Mouse (Mus musculus): ENCODE data around the gene Satb2.

Satb2 gene

GRCm38 (mm10) chr1:56972950-56973592, 5.4 kb downstream of the Satb2 start:
- DNase-seq (ENCODE audit: low spot score in 2 of 2) = peak; percentile 83 to 89

DNA sequence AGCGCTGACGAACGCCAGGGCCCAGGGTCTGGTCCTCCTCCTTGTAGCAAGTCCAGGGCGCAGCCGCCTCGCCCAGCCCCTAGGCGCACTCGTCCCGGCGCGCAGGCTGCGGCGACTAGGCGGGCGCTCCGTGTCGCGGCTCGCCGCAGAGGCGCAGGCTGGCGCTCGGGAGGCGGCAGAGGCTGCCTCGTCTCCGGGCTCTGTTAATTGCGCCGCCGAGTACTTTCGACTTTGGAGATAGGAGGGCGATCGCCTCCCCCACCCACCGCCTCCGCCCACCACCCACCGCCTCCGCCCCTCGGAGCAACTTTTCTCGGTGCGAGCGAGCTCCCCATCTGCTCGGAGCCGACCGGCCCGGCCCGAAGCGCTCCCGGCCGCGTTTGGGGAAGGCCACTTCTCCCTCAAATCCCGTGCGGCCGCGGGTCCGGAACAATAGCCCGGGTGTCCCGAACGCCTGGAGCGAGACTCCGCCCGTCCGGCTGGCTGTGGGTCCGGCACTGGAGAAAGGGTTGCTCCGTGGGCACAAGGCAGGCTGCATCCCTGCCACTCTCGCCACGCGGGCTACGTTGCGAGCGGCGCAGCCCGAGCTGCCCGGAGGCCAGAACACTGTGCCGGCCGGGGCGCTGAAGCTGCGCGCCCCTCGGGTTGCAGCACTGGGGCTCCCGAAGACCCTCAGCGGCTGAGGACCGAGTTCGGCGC, 6.0 kb downstream of the Satb2 start:
- peak; percentile 18 for DNase-seq (ENCODE audit: low spot score in 2 of 2)

DNA sequence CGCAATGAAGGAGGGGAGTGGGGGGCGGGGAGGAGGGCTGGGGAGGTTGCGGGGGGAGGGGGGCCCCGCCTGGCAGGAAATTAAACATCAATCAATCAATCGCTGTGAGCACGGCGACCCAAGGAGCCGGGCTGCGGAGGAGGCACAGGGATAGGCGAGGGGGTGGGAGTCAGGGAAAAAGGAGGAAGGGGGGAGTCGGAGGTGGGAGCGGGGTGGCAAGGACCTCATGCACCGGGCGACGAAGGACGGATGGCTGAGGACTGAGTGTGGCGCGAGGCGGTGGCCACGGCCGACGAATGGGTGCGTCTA, 6.6 kb downstream of the Satb2 start:
- DNase-seq (ENCODE audit: low spot score in 2 of 2) = no peak

- DNase-seq (ENCODE audit: low spot score in 2 of 2) = no peak
Measured at GRCm38 (mm10) chr1:56971441-56971861, 7.0 kb downstream of the Satb2 start.

DNA sequence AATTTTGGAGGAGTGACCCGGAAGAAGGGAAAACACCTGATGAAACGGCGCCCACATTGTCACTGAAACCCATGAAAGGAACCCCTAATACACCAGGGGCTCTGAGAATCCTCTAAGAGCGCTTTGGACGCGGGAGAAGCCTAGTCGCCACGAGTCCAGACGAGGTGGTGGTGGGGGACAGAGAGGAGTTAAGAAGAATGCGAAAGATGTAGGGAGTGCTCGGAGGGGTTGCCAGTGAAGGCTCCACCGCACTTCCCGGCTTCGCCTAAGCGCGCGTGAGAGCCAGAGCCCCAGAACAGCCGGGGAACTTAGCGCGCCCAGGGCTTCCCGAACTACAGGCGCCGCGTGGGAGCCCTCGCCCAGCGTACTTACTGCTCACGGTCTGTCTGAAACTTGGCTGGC, 7.7 kb downstream of the Satb2 start:
- no peak for DNase-seq (ENCODE audit: low spot score in 2 of 2)

DNA sequence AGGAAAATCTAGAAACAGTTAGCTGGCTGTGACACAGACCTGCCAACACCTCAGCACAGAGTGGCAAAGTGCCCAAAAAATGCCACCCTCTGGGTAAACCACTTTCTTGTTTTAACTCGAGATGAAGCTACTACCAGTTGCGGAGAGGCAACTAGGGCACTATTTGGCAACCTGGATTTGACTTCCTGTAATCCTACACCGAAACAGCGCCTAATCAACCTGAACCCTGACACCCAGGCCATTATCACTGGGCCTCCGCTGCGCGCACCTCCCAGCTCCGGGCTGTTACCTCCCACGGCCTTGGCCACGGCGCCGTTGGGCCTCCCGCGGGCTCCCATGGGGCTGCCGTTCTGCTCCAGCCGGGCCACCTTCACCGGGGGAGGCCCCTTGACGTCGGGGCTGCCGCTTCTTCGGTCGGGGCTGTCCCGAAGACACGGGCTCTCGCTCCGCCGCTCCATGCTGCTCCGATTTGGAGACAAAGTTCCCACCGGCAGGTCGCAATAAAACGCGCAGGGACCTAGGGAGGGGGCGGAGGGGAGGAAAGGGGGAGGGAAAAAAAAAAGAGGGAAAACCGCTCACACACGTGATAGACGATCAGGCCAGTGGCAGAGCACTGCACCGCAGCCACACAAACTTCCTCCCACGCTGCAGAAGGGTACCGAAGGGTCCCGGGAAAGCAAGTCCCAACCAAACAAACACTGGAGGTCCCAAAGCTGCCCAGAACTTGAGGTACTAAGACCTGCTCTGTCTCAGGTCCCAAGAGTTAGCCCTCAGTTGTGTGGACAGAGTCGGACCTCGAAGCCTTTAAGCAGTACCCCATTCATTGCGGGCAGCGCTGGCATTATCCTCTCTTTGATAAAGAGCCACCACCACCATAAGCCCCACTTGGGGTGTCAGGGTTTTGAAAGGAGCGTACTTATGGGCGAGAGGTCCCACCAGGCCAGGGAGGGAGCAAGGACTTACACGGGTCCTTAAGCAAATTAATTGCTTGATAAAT, 8.8 kb downstream of the Satb2 start:
- DNase-seq (ENCODE audit: low spot score in 2 of 2) = peak; percentile 57 to 72

DNA sequence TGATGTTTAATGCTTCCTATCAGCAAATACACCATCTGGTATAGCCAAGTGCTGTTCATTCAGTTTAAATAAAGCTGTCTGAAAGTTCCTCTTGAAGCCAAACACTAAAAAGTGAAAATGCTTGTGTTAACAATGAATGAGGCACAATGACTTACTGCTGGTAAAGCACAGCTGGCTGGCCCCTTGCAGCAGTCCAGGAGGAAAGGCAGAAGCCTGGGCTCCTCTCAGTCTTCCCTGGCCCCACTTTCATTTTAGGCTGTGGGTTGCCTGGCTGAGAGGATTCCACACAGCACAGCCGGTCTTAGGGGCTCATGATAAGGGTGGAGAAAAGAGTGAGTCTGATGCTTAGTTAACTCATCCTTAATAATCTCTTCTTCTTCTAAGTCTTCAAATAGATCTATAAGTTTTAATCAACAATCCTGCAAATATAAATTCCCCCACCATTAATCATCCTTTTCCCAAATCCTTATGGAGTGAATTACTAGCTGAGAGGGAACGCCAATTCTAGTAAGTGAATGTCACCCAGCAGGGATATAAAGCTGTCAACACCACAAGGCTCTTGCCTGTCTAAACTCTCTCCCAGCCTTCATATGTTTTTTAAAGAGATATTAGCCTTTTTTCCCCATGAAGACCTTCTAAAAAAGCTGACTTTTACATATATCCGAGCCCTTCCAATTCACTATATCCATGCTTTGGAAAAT, 12.4 kb downstream of the Satb2 start:
- no peak for DNase-seq (ENCODE audit: low spot score in 2 of 2)

DNA sequence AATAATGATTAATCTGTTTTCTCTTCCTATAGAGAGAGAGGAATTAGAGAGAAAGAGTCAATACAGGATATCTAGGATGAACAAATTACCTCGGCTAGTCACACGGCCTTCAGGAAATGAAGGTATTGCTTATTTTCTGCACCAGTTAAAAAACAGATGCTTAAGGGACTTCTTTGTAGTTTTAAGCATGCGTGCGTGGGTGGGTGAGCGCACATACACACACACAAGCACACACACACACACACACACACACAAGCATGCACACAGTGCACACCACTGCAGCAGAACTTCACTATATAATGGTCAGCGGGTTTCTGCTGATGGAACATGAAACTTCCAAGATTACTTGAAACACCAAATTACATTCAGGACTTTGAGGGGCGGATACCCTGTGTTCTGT, 14.0 kb downstream of the Satb2 start:
- no peak for DNase-seq (ENCODE audit: low spot score in 2 of 2)

- no peak for DNase-seq (ENCODE audit: low spot score in 2 of 2)
Measured at GRCm38 (mm10) chr1:56963291-56963690, 15.2 kb downstream of the Satb2 start.

- no peak for DNase-seq (ENCODE audit: low spot score in 2 of 2)
Measured at GRCm38 (mm10) chr1:56958996-56959395, 19.5 kb downstream of the Satb2 start.

DNA sequence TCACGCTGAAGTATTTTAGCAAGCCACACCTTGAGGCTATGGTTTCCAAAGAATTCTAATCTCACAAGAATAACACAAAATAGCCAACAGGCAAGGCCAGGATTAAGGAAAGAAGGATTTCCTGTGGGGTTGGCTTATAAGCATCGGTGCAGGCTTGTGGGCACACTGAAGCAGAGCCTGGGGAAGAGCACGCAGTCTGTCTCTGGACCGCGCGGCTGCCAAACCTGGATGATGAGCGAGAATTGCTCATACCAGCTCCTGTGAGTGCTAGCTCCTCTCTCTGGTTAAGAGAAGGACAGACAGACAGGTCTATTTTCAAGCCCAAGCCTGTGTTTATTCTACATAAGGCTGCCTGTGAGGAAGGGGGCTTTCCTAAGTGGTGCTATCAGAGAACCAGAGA, 20.5 kb downstream of the Satb2 start:
- no peak for DNase-seq (ENCODE audit: low spot score in 2 of 2)

- no peak for DNase-seq (ENCODE audit: low spot score in 2 of 2)
Measured at GRCm38 (mm10) chr1:56956811-56957210, 21.6 kb downstream of the Satb2 start.

DNA sequence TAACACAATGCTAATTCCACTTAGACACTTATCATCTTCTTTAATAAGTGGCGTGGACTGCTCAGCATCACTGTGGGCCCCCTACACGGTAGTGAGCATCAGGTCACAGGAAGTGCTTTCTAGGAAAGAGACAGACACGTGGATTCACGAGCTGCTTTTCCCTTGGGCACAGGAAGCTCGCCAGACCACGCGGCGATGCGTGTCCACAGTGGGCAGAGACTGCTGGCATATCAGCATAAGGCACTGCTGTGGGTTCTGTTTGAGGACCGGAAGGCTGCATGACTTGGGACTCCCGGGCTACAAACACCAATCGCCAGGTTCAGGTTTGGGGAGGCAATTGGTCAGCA, 22.7 kb downstream of the Satb2 start:
- no peak for DNase-seq (ENCODE audit: low spot score in 2 of 2)

- DNase-seq (ENCODE audit: low spot score in 2 of 2) = no peak
Measured at GRCm38 (mm10) chr1:56955055-56955738, 23.3 kb downstream of the Satb2 start.

DNA sequence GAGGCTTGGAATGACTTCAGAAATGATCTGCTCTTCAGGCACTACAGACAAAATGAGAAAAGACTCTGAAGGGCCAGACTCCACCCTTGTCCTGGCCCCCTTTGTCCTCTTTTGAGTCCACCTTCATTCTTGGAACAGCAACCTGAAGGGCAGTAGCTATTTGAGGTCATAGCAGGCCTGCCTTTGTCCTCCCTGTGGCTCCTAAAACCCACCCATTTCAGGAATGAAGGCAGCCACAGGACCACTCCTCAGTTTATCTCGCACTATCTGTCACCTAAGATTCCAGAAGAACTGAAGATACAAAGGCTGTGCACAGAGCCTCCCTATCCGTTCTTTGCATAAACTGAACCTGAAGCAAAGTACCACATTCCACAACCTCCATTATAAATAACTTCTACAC, 24.9 kb downstream of the Satb2 start:
- no peak for DNase-seq (ENCODE audit: low spot score in 2 of 2)

- no peak for DNase-seq (ENCODE audit: low spot score in 2 of 2)
Measured at GRCm38 (mm10) chr1:56951980-56952379, 26.5 kb downstream of the Satb2 start.

- DNase-seq (ENCODE audit: low spot score in 2 of 2) = no peak
Measured at GRCm38 (mm10) chr1:56951525-56951924, 26.9 kb downstream of the Satb2 start.

DNA sequence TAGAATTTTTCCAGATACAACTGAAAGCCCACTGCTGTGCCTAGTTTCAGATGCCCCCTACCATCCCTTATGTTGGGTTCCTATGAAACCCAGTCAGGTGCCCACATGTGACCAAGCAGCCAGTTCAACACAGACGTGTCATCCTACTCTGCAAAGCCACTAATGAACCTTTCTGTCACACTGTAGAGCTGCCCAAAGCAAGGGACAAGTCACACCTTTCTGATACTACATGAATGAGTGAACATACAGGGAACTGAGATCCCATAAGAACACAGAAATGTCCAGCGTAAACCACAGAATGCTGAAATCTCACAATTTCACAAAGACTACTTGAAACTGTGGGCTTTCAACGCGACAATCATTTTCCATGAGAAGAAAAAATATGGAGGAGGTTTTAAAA, 39.0 kb downstream of the Satb2 start:
- DNase-seq (ENCODE audit: low spot score in 2 of 2) = no peak

- DNase-seq (ENCODE audit: low spot score in 2 of 2) = no peak
Measured at GRCm38 (mm10) chr1:56938432-56938831, 40.0 kb downstream of the Satb2 start.

- DNase-seq (ENCODE audit: low spot score in 2 of 2) = no peak
Measured at GRCm38 (mm10) chr1:56936554-56936953, 41.9 kb downstream of the Satb2 start.

DNA sequence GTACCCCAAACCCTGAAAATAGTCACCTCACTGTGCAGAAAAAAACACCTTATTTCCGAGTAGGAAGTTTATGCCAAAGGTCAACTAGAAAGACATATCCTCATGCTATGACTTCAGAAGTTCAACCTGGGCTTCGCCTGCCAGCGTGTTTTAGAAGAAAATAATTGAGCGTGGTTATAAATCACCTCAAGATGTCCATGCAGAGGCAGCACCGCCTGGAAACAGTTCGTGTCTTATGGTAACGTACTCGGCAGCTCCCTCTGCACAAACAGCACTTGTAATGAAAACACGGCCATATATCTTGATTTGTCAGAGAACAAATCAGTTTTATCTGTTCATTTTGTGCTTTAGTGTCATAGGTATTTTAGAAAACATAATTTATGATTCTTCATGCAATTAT, 44.6 kb downstream of the Satb2 start:
- DNase-seq (ENCODE audit: low spot score in 2 of 2) = no peak

Data from spleen, postnatal 36 days (tissue).